Mouse (Mus musculus): ENCODE measurements around the gene Atp5c1.

DNA sequence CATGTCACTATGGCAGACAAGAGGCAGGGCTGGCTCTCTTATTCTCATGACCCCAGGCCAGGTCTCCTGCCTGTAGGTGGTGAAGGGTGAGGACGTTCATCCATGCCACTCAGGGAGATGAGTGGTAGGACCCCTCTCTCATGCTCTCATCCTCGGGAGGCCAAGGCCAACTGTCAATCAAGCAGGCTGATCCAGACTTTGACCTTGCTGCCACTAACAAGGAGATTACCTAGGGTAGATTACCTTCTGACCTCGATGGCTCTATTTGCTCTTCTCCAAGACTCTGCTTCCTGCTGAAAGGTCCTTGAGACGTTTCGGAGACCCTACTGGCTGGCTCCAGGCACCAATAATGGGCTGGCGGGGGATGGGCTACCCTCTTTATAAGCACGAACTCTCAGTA, 5.8 kb downstream of the Atp5c1 start:
- TF ChIP-seq CTCF (IDR thresholded peaks at IDR 0.05; ENCODE audit: control insufficient read depth, insufficient read depth, insufficient read length): no peak
- TF ChIP-seq MYOD1 (IDR thresholded peaks at IDR 0.05; ENCODE audit: control insufficient read depth, insufficient read length, low read depth): no peak
- TF ChIP-seq USF1 (IDR thresholded peaks at IDR 0.05; ENCODE audit: low read depth): no peak
- TF ChIP-seq MAX (IDR thresholded peaks at IDR 0.05): no peak
- TF ChIP-seq CEBPB (IDR thresholded peaks at IDR 0.05; ENCODE audit: low read depth): no peak
